Mouse (Mus musculus) cerebellum, adult 2 months (tissue): ENCODE data around the gene Gm3409. TPM values are rescaled to one million over a fixed set of nuclear protein-coding genes. Genes with fewer than 3 reads are reported as not detected.

ENCODE experiments used
- DNase-seq, 2 experiments: peaks; one replicate each; pipeline ENCODE4 v3.0.0; 2021
- H3K27ac ChIP-seq: fragments of 200-500 bp; 2 replicates; pipeline ENCODE4 v1.5.1; 2012; ENCODE audit warnings: low read length, control low read depth, inconsistent platforms; ENCODE audit not compliant: insufficient read depth
- H3K27me3 ChIP-seq: fragments of 200-500 bp; 2 replicates; pipeline ENCODE4 v1.6.1; 2012; ENCODE audit warnings: inconsistent platforms, mild to moderate bottlenecking, low read length, moderate library complexity; ENCODE audit not compliant: control insufficient read depth, insufficient read depth
- H3K4me1 ChIP-seq: fragments of 200-500 bp; 2 replicates; pipeline ENCODE4 v1.6.1; 2011; ENCODE audit warnings: low read length; ENCODE audit not compliant: control insufficient read depth, insufficient read depth
- H3K4me3 ChIP-seq: fragments of 200-500 bp; replicated peaks from 2 replicates; pipeline ENCODE3; 2011; ENCODE audit warnings: mild to moderate bottlenecking, low read depth, low read length, control low read depth; ENCODE audit not compliant: insufficient read depth
- CTCF ChIP-seq: fragments of 200-500 bp; IDR thresholded peaks from 2 replicates; pipeline ENCODE4 v1.5.1; 2011; ENCODE audit warnings: low read depth, mild to moderate bottlenecking, control low read depth, low read length, moderate library complexity, borderline replicate concordance; ENCODE audit not compliant: insufficient read depth
- POLR2A ChIP-seq: fragments of 200-500 bp; IDR thresholded peaks from 2 replicates; pipeline ENCODE4 v1.6.1; 2011; ENCODE audit warnings: low read length, control low read depth, borderline replicate concordance; ENCODE audit not compliant: insufficient read depth
- WGBS: fragments of 180-500 bp; shearing (Covaris S2); methylation state at CpG from one replicate; pipeline ENCODE4 v1.1.7; 2018; 5-methylcytosine and 5-hydroxymethylcytosine counted together
- polyA plus RNA-seq: library from polyadenylated mRNA; depleted of rRNA; stranded (reverse); fragments of >200 nt; gene quantifications from 2 replicates; pipeline ENCODE4 v1.2.3, GENCODE M21; 2012; rRNA removed

Gene Gm3409
- polyA plus RNA-seq, 1 experiment = not detected

GRCm38 (mm10) chr5:146576668-146577067 lies 39.2 kb downstream of the Gm3409 start:
- Histone ChIP-seq H3K27me3 (no peaks in the 10 kb centered on the region; the same call in 1 of the 2 replicates), H3K4me3 (no peak overlapping the region), H3K27ac (no peak overlapping the region), H3K4me1 (no peaks in the 10 kb centered on the region)
- no peak for DNase-seq
- 85% methylated on average over 3 of the region's 3 CpGs for WGBS
- no peak for TF ChIP-seq CTCF
- TF ChIP-seq POLR2A = no peak

GRCm38 (mm10) chr5:146584156-146584477 lies 46.7 kb downstream of the Gm3409 start:
- no peaks in the 10 kb centered on the region; the same call in 1 of the 2 replicates for H3K27me3 ChIP-seq
- TF ChIP-seq POLR2A = no peak
- no peak for TF ChIP-seq CTCF
- WGBS = under 1% methylated on average over 10 of the region's 10 CpGs

GRCm38 (mm10) chr5:146584478-146585306 lies 47.2 kb downstream of the Gm3409 start, which contains the start of gene Gpr12:
Gene Gpr12 (minus strand): TSS chr5:146585239.
- Histone ChIP-seq H3K4me3 (peak within 1 kb of the TSS; percentile 43), H3K27ac (no peak within 1 kb of the TSS), H3K4me1 (no peaks in the 10 kb centered on the region), H3K27me3 (no peaks in the 10 kb centered on the region; the same call in 1 of the 2 replicates)
- peak; percentile 10 to 17 for DNase-seq
- TF ChIP-seq CTCF (no peak), POLR2A (no peak)
- WGBS = under 1% methylated on average over 64 of the region's 64 CpGs

More at GRCm38 (mm10) chr5:146584156-146584477, 46.7 kb downstream of the Gm3409 start:
- DNase-seq = no peak
- no peaks in the 10 kb centered on the region for H3K4me1 ChIP-seq
- H3K27ac ChIP-seq = no peak overlapping the region
- H3K4me3 ChIP-seq = peak overlapping the region; percentile 43

GRCm38 (mm10) chr5:146585307-146585651 lies 47.8 kb downstream of the Gm3409 start:
- Histone ChIP-seq H3K4me1 (no peaks in the 10 kb centered on the region), H3K4me3 (peak overlapping the region; percentile 37), H3K27me3 (no peaks in the 10 kb centered on the region; the same call in 1 of the 2 replicates), H3K27ac (no peak overlapping the region)
- 6% methylated on average over 10 of the region's 10 CpGs for WGBS
- no peak for TF ChIP-seq POLR2A
- no peak for TF ChIP-seq CTCF
- peak in 1 of 2 experiments; percentile 10 for DNase-seq

- H3K4me1 ChIP-seq = no peaks in the 10 kb centered on the region
- H3K27ac ChIP-seq = no peak overlapping the region
- DNase-seq = no peak
- WGBS = 69% methylated on average over 8 of the region's 8 CpGs
- TF ChIP-seq POLR2A (no peak), CTCF (no peak)
- H3K4me3 ChIP-seq = no peak overlapping the region
- H3K27me3 ChIP-seq = no peaks in the 10 kb centered on the region
Measured at GRCm38 (mm10) chr5:146586357-146587070, 49.1 kb downstream of the Gm3409 start.

Other genes starting within 250 kb of the Gm3409 start
- 69.2 and 71.4 TPM in 2 replicates for gene Wasf3, start 152.7 kb upstream of the Gm3409 start, polyA plus RNA-seq
- gene Gm6408, start 55.7 kb upstream of the Gm3409 start, polyA plus RNA-seq = 0.18 and 0.27 TPM in 2 replicates
- not detected in 2 replicates for gene Gm6370, start 46.3 kb upstream of the Gm3409 start, polyA plus RNA-seq
- gene 4930449I24Rik, start 35.2 kb upstream of the Gm3409 start, polyA plus RNA-seq = not detected in 2 replicates
- not detected in 2 replicates for gene Gm3402, start 23.5 kb upstream of the Gm3409 start, polyA plus RNA-seq
- not detected in 2 replicates for gene Gm3404, start 11.8 kb upstream of the Gm3409 start, polyA plus RNA-seq
- not detected in 2 replicates for gene Gm3415, start 18.5 kb downstream of the Gm3409 start, polyA plus RNA-seq
- 12.1 and 12.7 TPM in 2 replicates for gene Gpr12, start 47.6 kb downstream of the Gm3409 start, polyA plus RNA-seq